Mouse (Mus musculus) gastrocnemius, postnatal 10 days (tissue): ENCODE measurements around the gene Tmem150c. TPM values are rescaled to one million over a fixed set of nuclear protein-coding genes. Genes with fewer than 3 reads are reported as not detected.

ENCODE experiments used
- DNase-seq: peaks from one replicate; pipeline ENCODE4 v3.0.0; 2021; ENCODE audit warnings: mixed read lengths
- total RNA-seq, 2 experiments: library from RNA; stranded (reverse); gene quantifications; 2 replicates each; pipeline ENCODE4 v1.2.3; 2021

Tmem150c gene
- total RNA-seq, 2 experiments from 2014 or later = 3.5 to 3.9 TPM

GRCm38 (mm10) chr5:100049904-100050303 lies 109.7 kb downstream of the Tmem150c start:
- no peak for DNase-seq

- DNase-seq = no peak
These were observed 111.7 kb downstream of the Tmem150c start for GRCm38 (mm10) chr5:100047871-100048270.

GRCm38 (mm10) chr5:100047143-100047640 lies 112.4 kb downstream of the Tmem150c start:
- no peak for DNase-seq

- no peak for DNase-seq
These were observed 113.5 kb downstream of the Tmem150c start for GRCm38 (mm10) chr5:100046096-100046495.

- no peak for DNase-seq
These were observed 115.0 kb downstream of the Tmem150c start for GRCm38 (mm10) chr5:100044621-100045020.

- DNase-seq = no peak
These were observed 115.6 kb downstream of the Tmem150c start for GRCm38 (mm10) chr5:100044030-100044429.

GRCm38 (mm10) chr5:100043361-100043760 lies 116.2 kb downstream of the Tmem150c start:
- DNase-seq = no peak

GRCm38 (mm10) chr5:100042467-100042866 lies 117.1 kb downstream of the Tmem150c start:
- no peak for DNase-seq

GRCm38 (mm10) chr5:100041272-100041671 lies 118.3 kb downstream of the Tmem150c start:
- DNase-seq = no peak

GRCm38 (mm10) chr5:100040281-100040784 lies 119.3 kb downstream of the Tmem150c start:
- no peak for DNase-seq

- peak; percentile 93 for DNase-seq
These were observed 119.9 kb downstream of the Tmem150c start, which contains the start of the genes Hnrnpdl and Enoph1 for GRCm38 (mm10) chr5:100039602-100040142. Gene Hnrnpdl (minus strand): TSS chr5:100039664. Gene Enoph1 (plus strand): TSS chr5:100039985.

- DNase-seq = peak; percentile 99
These were observed 120.7 kb downstream of the Tmem150c start for GRCm38 (mm10) chr5:100038714-100039601.

- peak; percentile 95 for DNase-seq
These were observed 121.5 kb downstream of the Tmem150c start for GRCm38 (mm10) chr5:100037965-100038713.

- DNase-seq = no peak
These were observed 122.9 kb downstream of the Tmem150c start for GRCm38 (mm10) chr5:100036681-100037080.

- no peak for DNase-seq
These were observed 123.7 kb downstream of the Tmem150c start for GRCm38 (mm10) chr5:100035950-100036349.

- DNase-seq = no peak
These were observed 127.0 kb downstream of the Tmem150c start for GRCm38 (mm10) chr5:100032646-100033045.

GRCm38 (mm10) chr5:100032107-100032506 lies 127.5 kb downstream of the Tmem150c start:
- DNase-seq = no peak

GRCm38 (mm10) chr5:100030069-100030468 lies 129.5 kb downstream of the Tmem150c start:
- no peak for DNase-seq
